Mouse (Mus musculus): ENCODE data around the gene 4930595D18Rik.

DNA sequence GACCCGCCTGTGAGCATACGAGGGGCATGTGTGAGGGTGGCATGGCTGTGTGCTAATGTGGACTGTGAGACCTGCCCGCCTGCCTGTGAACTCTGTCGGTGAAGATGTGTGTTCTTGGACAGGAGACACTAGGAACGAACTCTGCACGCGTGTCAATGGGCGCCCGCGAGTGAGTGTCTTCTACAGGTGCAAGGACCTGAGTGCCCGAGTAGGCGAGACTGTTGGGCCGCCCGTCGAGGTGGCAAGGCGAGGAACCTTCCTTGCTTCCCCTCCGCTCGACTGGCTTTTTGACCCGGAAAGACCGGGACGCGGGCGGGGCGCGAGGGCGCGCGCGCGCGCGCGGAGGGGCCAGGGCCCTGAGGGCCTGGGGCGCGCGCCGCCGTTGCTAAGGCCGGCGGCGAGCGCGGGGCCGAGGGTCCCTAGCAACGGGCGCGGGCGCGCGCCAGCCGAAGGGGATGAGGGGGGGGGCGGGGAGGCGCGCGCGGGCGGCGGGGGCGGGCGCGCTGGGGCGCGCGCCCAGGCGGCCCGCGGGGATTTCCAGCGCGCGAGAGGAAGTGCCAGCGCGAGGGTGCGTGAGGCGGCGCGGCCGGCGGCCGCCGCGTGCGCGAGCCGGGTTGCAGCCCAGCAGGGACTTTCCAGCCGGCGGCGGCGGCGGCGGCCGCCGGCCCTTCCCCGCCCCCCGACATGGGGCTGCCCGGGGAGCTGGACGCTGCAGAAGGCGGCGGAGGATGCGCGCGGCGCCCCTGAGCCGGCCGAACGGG lies 18.3 kb downstream of the 4930595D18Rik start, which contains the start of gene Traf3:
- TF ChIP-seq CTCF (IDR thresholded peaks at IDR 0.05; ENCODE audit: control insufficient read depth, insufficient read depth, insufficient replicate concordance, low read depth, low read length) (no peak), POLR2A (IDR thresholded peaks at IDR 0.05; ENCODE audit: control insufficient read depth, low read depth, low read length) (no peak)

Data from testis, adult 2 months (tissue).